Mouse (Mus musculus): Measurements from ENCODE around the gene Ubr2. TPM values are rescaled to one million over a fixed set of nuclear protein-coding genes. Genes with fewer than 3 reads are reported as not detected.

Ubr2 gene
- 19.2 and 20.1 TPM in 2 replicates for polyA plus RNA-seq (2021; fragmentation: Nextera tagmentation)
- long read RNA-seq, experiment 1, partial matches to known transcripts, result 66 of 73 reads
- long read RNA-seq, experiment 1, other reads (novel, unspliced or antisense), result 7 of 73 reads
- long read RNA-seq, experiment 2, full-length matches to known transcripts, result 2 of 46 reads
- long read RNA-seq, experiment 2, partial matches to known transcripts, result 31 of 46 reads
- long read RNA-seq, experiment 2, other reads (novel, unspliced or antisense), result 13 of 46 reads

GRCm38 (mm10) chr17:47009898-47010721 is at the start of gene Ubr2:
Gene Ubr2, minus strand, starts transcription at chr17:47010556.

GRCm38 (mm10) chr17:46910186-46910585 is 100.2 kb downstream of the Ubr2 start, which contains the start of gene Prph2:
Gene Prph2, plus strand, starts transcription at chr17:46910459.

GRCm38 (mm10) chr17:46890116-46890815 is 120.1 kb downstream of the Ubr2 start, which contains the start of gene Tbcc:
Gene Tbcc, plus strand, starts transcription at chr17:46890684.

Other genes with a start within 250 kb of the Ubr2 start
- gene Ptcra, start 246.8 kb downstream of the Ubr2 start, polyA plus RNA-seq (2021; fragmentation: Nextera tagmentation), result 0.51 and 0.64 TPM in 2 replicates
- 22.2 and 31.2 TPM in 2 replicates for gene 2310039H08Rik, start 237.9 kb downstream of the Ubr2 start, polyA plus RNA-seq (2021; fragmentation: Nextera tagmentation)
- 34.1 and 40.3 TPM in 2 replicates for gene Rpl7l1, start 227.9 kb downstream of the Ubr2 start, polyA plus RNA-seq (2021; fragmentation: Nextera tagmentation)
- 8.0 and 8.3 TPM in 2 replicates for gene Bicral, start 152.1 kb downstream of the Ubr2 start, polyA plus RNA-seq (2021; fragmentation: Nextera tagmentation)
- gene Tbcc, start 119.9 kb downstream of the Ubr2 start, polyA plus RNA-seq (2021; fragmentation: Nextera tagmentation), result 89.9 and 101 TPM in 2 replicates
- gene Prph2, start 100.1 kb downstream of the Ubr2 start, polyA plus RNA-seq (2021; fragmentation: Nextera tagmentation), result 0.06 TPM in 1 of 2 replicates, not detected in the other

Measured in layer of hippocampus, adult 6 months (tissue).